Mouse (Mus musculus) lung, embryonic 16.5 days (tissue): ENCODE results near the gene Usp9x. TPM values are rescaled to one million over a fixed set of nuclear protein-coding genes. Genes with fewer than 3 reads are reported as not detected.
A peak's percentile ranks its signal among the peaks of the same experiment; 100 is the strongest.

Experiments used
- ATAC-seq: fragments of 200-750 bp; cut with Nextera tagmentation; 2 replicates; pipeline ENCODE4 v1.8.0; 2017; ENCODE audit warnings: low read depth, mild to moderate bottlenecking, moderate library complexity
- H3K27ac ChIP-seq: fragments of 300-500 bp; sonication (generic); 2 replicates; pipeline ENCODE4 v1.5.1; 2014; ENCODE audit warnings: mild to moderate bottlenecking, control low read depth, low read length
- H3K27me3 ChIP-seq: fragments of 300-500 bp; sonication (generic); 2 replicates; pipeline ENCODE4 v1.6.1; 2014; ENCODE audit warnings: low read depth, low read length, mixed read lengths; ENCODE audit not compliant: control insufficient read depth, insufficient read depth
- H3K36me3 ChIP-seq: fragments of 300-500 bp; sonication (generic); 2 replicates; pipeline ENCODE4 v1.6.1; 2014; ENCODE audit warnings: low read length; ENCODE audit not compliant: control insufficient read depth, insufficient read depth
- H3K4me1 ChIP-seq: fragments of 300-500 bp; sonication (generic); replicated peaks from 2 replicates; pipeline ENCODE4 v1.6.1; 2014; ENCODE audit warnings: low read length, mixed read lengths; ENCODE audit not compliant: control insufficient read depth, insufficient read depth
- H3K4me2 ChIP-seq: fragments of 300-500 bp; sonication (generic); 2 replicates; pipeline ENCODE4 v1.6.1; 2014; ENCODE audit warnings: low read depth, low read length, control low read depth
- H3K4me3 ChIP-seq: fragments of 300-500 bp; sonication (generic); 2 replicates; pipeline ENCODE4 v1.5.1; 2014; ENCODE audit warnings: mild to moderate bottlenecking, low read length, control low read depth
- H3K9ac ChIP-seq: fragments of 300-500 bp; sonication (generic); 2 replicates; pipeline ENCODE4 v1.6.1; 2014; ENCODE audit warnings: low read length, control low read depth
- H3K9me3 ChIP-seq: fragments of 300-500 bp; sonication (generic); 2 replicates; pipeline ENCODE4 v1.6.1; 2016; ENCODE audit warnings: low read length; ENCODE audit not compliant: control insufficient read depth
- WGBS: fragments of 180-500 bp; shearing (Covaris S2); extraction: QIAGEN DNeasy Blood & Tissue Kit; methylation state at CpG from one replicate; pipeline ENCODE4 v1.1.7; 2014; 5-methylcytosine and 5-hydroxymethylcytosine counted together
- polyA plus RNA-seq: library from polyadenylated mRNA; unstranded; fragments of >200 nt; fragmentation: Nextera tagmentation; extraction: Ambion mirVana; gene quantifications from 2 replicates; pipeline ENCODE4 v1.2.1, GENCODE M21; 2015

The Usp9x gene
- polyA plus RNA-seq, 1 experiment from 2014 or later = 27.1 TPM

DNA sequence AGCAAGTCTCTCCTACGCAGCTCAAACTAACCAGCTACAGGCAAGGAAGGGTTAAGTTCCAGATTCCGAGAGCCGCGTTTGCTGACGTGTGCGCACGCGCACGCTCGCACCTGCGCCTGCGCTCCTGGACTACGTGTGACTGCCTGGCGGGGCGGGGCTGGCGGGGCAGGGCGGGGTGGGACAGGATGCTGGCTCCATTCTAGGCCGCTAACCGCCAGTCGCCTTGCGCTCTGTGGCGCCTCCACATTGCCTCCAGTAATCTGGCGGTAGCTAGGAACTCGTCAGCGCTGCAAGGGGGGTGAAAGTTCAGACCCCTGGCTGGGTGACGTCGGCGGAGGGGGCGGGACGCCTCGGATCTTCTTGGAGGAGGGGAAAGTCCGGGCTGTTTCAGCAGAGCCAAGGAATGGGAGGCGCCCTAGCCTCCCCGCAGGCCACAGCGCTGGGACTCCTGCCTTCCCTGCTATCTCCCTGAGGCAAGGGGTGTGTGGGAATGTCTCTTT, 29.6 kb upstream of the Usp9x start:
- WGBS = 11% methylated on average over 35 of the region's 35 CpGs
- H3K4me1 ChIP-seq = no peaks in the 10 kb centered on the region
- H3K27me3 ChIP-seq = no peaks in the 10 kb centered on the region; the same call in 1 of the 2 replicates
- peak overlapping the region; percentile 56 for H3K4me2 ChIP-seq
- peak overlapping the region; percentile 44 for H3K4me3 ChIP-seq
- H3K9me3 ChIP-seq = no peaks in the 10 kb centered on the region
- peak; percentile 99 for ATAC-seq
- no peaks in the 10 kb centered on the region for H3K36me3 ChIP-seq
- peak overlapping the region; percentile 90 for H3K27ac ChIP-seq
- H3K9ac ChIP-seq = peak overlapping the region; percentile 70

DNA sequence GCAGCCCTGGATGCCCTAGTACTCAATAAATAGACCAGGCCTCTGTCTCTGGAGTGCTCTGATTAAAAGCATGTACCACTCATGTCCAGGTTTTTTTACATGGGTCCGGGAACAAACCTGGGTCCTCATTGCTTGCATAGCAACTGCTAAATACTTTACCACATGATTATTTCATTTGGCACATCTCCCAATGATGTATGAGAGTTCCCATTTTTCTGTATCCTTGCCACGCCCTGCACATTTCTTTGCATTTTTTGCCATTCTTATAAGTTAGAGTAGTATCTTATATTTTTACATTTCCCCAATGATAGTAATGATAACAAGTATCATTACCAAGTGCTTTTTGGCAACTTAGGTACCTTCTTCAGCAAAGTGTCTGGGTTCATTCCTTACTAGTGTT, 27.5 kb upstream of the Usp9x start:
- WGBS = 82% methylated on average over 2 of the region's 2 CpGs
- no peak for ATAC-seq
- H3K36me3 ChIP-seq = no peaks in the 10 kb centered on the region
- peaks cover 5% of the 10 kb centered on the region; the same call in 1 of the 2 replicates for H3K4me1 ChIP-seq
- H3K27ac ChIP-seq = no peak overlapping the region
- no peaks in the 10 kb centered on the region; the same call in 1 of the 2 replicates for H3K27me3 ChIP-seq
- H3K4me2 ChIP-seq = no peak overlapping the region
- no peak overlapping the region for H3K9ac ChIP-seq
- no peak overlapping the region for H3K4me3 ChIP-seq
- no peaks in the 10 kb centered on the region for H3K9me3 ChIP-seq

DNA sequence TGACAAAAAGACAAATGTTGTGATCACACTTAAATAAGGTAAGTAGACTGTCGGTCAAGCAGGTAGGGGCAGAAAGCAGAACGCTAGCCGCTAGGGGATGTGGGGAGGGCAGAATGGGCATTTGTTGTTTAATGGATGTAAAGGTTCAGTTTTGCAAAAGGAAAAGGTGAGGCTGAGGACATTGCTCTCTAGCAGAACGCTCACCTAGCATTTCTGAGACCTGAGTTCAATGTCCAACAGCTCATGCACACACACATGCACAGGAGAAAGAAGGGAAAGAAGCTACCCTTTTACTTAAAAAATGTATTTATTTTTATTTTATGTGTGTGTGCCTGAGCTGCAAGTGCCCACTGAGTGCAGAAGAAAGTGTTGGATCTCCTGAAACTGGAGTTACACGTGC, 26.6 kb upstream of the Usp9x start:
- H3K9ac ChIP-seq = no peak overlapping the region
- H3K27ac ChIP-seq = no peak overlapping the region
- H3K4me2 ChIP-seq = no peak overlapping the region
- no peaks in the 10 kb centered on the region for H3K36me3 ChIP-seq
- peaks cover 5% of the 10 kb centered on the region; the same call in 1 of the 2 replicates for H3K4me1 ChIP-seq
- H3K9me3 ChIP-seq = no peaks in the 10 kb centered on the region
- 86% methylated on average over 5 of the region's 5 CpGs for WGBS
- H3K27me3 ChIP-seq = no peaks in the 10 kb centered on the region; the same call in 1 of the 2 replicates
- H3K4me3 ChIP-seq = no peak overlapping the region
- no peak for ATAC-seq

DNA sequence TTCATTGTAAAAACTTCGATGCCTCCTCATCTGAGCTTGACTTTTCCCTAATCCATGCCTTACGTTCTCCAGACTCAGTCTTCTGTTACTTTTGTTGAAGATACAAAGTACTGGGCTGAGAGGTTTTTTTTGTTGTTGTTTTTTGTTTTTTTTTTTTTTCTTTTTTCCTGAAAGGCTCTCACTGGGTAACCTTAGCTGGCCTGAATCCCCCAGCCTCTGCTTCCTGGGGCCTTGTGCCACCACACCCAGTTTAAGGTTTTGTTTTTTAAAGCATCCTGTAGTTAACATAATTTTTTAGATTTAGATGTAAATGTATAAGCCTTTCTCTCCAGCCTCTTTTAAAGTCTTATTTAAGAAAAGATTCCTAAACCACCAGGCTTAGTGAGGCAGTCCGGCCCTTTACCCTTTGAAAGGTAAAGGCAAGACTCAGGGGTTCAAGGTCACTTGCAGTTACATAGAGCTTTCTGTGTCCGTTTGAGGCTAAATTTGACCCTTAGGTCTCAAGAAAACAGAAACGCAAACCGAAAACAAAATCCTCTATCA, 24.3 kb upstream of the Usp9x start:
- no peak overlapping the region for H3K4me2 ChIP-seq
- no peak for ATAC-seq
- 57% methylated on average over 6 of the region's 6 CpGs for WGBS

DNA sequence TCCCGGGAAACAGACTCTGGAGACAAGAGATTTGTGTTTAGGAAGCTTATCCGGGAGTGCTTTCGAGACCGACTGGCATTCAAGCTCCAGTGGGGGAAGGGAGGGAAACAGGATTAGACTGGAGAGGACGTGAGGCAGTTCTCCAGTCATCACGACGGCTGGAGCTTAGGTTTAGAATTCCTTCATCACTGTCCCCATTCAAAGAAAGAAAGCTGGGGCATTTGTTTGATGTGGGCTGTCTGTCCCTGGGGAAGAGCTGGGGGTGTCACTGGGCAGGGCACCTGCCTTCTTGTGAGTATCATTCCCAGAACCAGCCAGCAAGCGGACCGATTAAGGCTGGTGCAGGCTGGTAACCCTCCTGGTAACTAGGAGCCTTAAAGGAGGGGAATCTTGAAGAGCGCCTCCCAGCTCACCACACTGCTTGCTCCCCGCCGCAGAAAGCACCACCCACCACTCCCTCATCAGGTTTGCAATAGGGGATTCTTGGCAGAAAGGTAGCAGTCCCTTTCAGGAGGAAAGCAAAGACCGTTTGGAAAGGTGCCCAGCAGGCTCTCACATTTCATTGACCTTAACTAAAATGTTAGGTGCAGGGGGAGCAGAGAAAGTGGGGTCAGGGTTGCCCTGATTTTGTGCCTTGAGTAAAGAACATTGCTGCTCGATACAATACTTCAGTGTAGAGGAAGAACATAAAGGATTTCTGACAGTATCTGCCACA, 23.5 kb upstream of the Usp9x start:
- 20% methylated on average over 14 of the region's 14 CpGs for WGBS
- no peak overlapping the region for H3K27ac ChIP-seq
- peaks cover 5% of the 10 kb centered on the region; the same call in 1 of the 2 replicates for H3K4me1 ChIP-seq
- peak overlapping the region; percentile 41 for H3K9ac ChIP-seq
- peak overlapping the region; percentile 47 for H3K4me2 ChIP-seq
- H3K27me3 ChIP-seq = no peaks in the 10 kb centered on the region
- ATAC-seq = peak; percentile 36
- H3K4me3 ChIP-seq = no peak overlapping the region; the same call in 1 of the 2 replicates
- H3K36me3 ChIP-seq = no peaks in the 10 kb centered on the region
- no peaks in the 10 kb centered on the region for H3K9me3 ChIP-seq

More for the DNA sequence above, 24.3 kb upstream of the Usp9x start:
- Histone ChIP-seq H3K9me3 (no peaks in the 10 kb centered on the region), H3K4me3 (no peak overlapping the region), H3K4me1 (peaks cover 5% of the 10 kb centered on the region; the same call in 1 of the 2 replicates), H3K36me3 (no peaks in the 10 kb centered on the region), H3K27me3 (no peaks in the 10 kb centered on the region), H3K27ac (no peak overlapping the region), H3K9ac (no peak overlapping the region)

- Histone ChIP-seq H3K9ac (no peak overlapping the region), H3K4me1 (no peaks in the 10 kb centered on the region), H3K36me3 (no peaks in the 10 kb centered on the region), H3K27me3 (no peaks in the 10 kb centered on the region; the same call in 1 of the 2 replicates), H3K4me3 (no peak overlapping the region), H3K4me2 (no peak overlapping the region), H3K27ac (no peak overlapping the region), H3K9me3 (no peaks in the 10 kb centered on the region)
- ATAC-seq = no peak
- 67% methylated on average over 1 of the region's 1 CpGs for WGBS
These were observed 16.7 kb upstream of the Usp9x start for GRCm38 (mm10) chrX:13054612-13055011.

- no peaks in the 10 kb centered on the region for H3K9me3 ChIP-seq
- no peaks in the 10 kb centered on the region for H3K36me3 ChIP-seq
- H3K27ac ChIP-seq = no peak overlapping the region
- no peak overlapping the region for H3K4me2 ChIP-seq
- H3K27me3 ChIP-seq = no peaks in the 10 kb centered on the region
- 0 out of 2 replicates have a peak, but pooled peaks cover 4% of the 10 kb centered on the region for H3K4me1 ChIP-seq
- no peak overlapping the region for H3K9ac ChIP-seq
- H3K4me3 ChIP-seq = no peak overlapping the region
- ATAC-seq = no peak
- WGBS = 40% methylated on average over 3 of the region's 3 CpGs
These were observed 9.3 kb upstream of the Usp9x start for GRCm38 (mm10) chrX:13061961-13062360.

DNA sequence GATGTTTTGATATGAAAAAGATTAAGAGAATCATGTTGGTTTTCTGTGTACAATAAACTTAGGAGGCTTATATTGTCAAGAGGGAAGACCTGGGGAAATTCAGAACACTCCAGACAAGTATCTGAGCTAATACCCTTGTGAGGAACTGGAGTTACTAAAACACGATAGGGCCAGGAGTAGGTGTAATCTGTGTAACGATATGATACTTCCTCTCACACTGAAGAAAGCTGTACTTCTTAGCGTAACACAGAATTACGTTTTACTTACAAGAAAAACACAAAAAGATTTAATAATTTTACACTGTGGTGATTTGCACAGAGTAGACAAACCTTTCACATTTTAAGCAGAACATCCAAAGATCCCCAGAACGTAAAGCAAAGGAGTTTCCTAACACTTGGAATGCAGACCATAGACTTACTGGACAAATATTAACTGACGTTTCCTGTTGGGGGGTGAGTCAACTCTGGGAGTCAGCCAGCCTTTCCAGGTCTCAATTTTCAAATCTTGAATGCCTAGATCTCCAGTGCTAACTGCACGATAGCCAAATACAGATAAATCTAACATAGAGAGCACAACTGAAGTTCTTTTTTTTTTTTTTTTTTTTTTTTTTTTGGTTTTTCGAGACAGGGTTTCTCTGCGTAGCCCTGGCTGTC, 6.9 kb upstream of the Usp9x start:
- Histone ChIP-seq H3K4me2 (no peak overlapping the region), H3K4me1 (0 out of 2 replicates have a peak, but pooled peaks cover 4% of the 10 kb centered on the region), H3K4me3 (no peak overlapping the region), H3K36me3 (no peaks in the 10 kb centered on the region), H3K27me3 (no peaks in the 10 kb centered on the region), H3K9ac (no peak overlapping the region), H3K9me3 (no peaks in the 10 kb centered on the region), H3K27ac (no peak overlapping the region; the same call in 1 of the 2 replicates)
- ATAC-seq = no peak
- 50% methylated on average over 7 of the region's 9 CpGs for WGBS

- H3K27ac ChIP-seq = peak overlapping the region; percentile 93; the same call in 1 of the 2 replicates
- no peaks in the 10 kb centered on the region for H3K27me3 ChIP-seq
- no peaks in the 10 kb centered on the region for H3K4me1 ChIP-seq
- H3K9ac ChIP-seq = peak overlapping the region; percentile 65
- peak overlapping the region; percentile 47 for H3K4me2 ChIP-seq
- no peaks in the 10 kb centered on the region for H3K36me3 ChIP-seq
- WGBS = 31% methylated on average over 8 of the region's 8 CpGs
- no peak for ATAC-seq
- H3K9me3 ChIP-seq = peaks cover 2% of the 10 kb centered on the region; the same call in 1 of the 2 replicates
- H3K4me3 ChIP-seq = peak overlapping the region; percentile 76
These were observed 1.1 kb upstream of the Usp9x start for GRCm38 (mm10) chrX:13070206-13070572.
